Mouse (Mus musculus) lung, adult 2 months (tissue): ENCODE measurements around the gene Adcy4. TPM values are rescaled to one million over a fixed set of nuclear protein-coding genes. Genes with fewer than 3 reads are reported as not detected.

Experiments used
- DNase-seq: peaks from one replicate; pipeline ENCODE4 v3.0.0; 2022
- H3K4me1 ChIP-seq: fragments of 200-500 bp; 2 replicates; pipeline ENCODE4 v1.6.1; 2011; ENCODE audit warnings: low read length; ENCODE audit not compliant: control insufficient read depth, insufficient read depth
- H3K4me3 ChIP-seq: fragments of 200-500 bp; replicated peaks from 2 replicates; pipeline ENCODE3; 2011; ENCODE audit warnings: low read depth, mild to moderate bottlenecking, control low read depth, low read length; ENCODE audit errors: extremely low read depth
- CTCF ChIP-seq: fragments of 200-500 bp; IDR thresholded peaks from 2 replicates; pipeline ENCODE4 v1.5.1; 2011; ENCODE audit warnings: mild to moderate bottlenecking, low read length, control low read depth; ENCODE audit not compliant: insufficient read depth
- POLR2A ChIP-seq: fragments of 200-500 bp; IDR thresholded peaks from 2 replicates; pipeline ENCODE4 v1.6.1; 2011; ENCODE audit warnings: low read depth, mild to moderate bottlenecking, control low read depth, low read length, borderline replicate concordance; ENCODE audit errors: extremely low read depth
- WGBS: fragments of 180-500 bp; shearing (Covaris S2); methylation state at CpG from one replicate; pipeline ENCODE4 v1.1.7; 2018; 5-methylcytosine and 5-hydroxymethylcytosine counted together
- polyA plus RNA-seq: library from polyadenylated mRNA; depleted of rRNA; stranded (reverse); fragments of >200 nt; gene quantifications from 2 replicates; pipeline ENCODE4 v1.2.3, GENCODE M21; 2012

The Adcy4 gene
- polyA plus RNA-seq, 1 experiment = 157 TPM

GRCm38 (mm10) chr14:55735334-55735733 lies 48.6 kb downstream of the Adcy4 start:
- no peaks in the 10 kb centered on the region for H3K4me1 ChIP-seq
- no peak for DNase-seq
- WGBS = 36% methylated on average over 3 of the region's 3 CpGs
- TF ChIP-seq CTCF (no peak), POLR2A (no peak)
- H3K4me3 ChIP-seq = no peak overlapping the region

GRCm38 (mm10) chr14:55734869-55735268 lies 49.0 kb downstream of the Adcy4 start:
- TF ChIP-seq POLR2A = no peak
- no peak for DNase-seq

GRCm38 (mm10) chr14:55733889-55734288 lies 50.0 kb downstream of the Adcy4 start:
- no peaks in the 10 kb centered on the region for H3K4me1 ChIP-seq
- TF ChIP-seq CTCF = no peak
- TF ChIP-seq POLR2A = no peak
- WGBS = 74% methylated on average over 10 of the region's 10 CpGs
- H3K4me3 ChIP-seq = no peak overlapping the region
- no peak for DNase-seq

More at GRCm38 (mm10) chr14:55734869-55735268, 49.0 kb downstream of the Adcy4 start:
- no peaks in the 10 kb centered on the region for H3K4me1 ChIP-seq
- WGBS = 67% methylated on average over 7 of the region's 7 CpGs
- H3K4me3 ChIP-seq = no peak overlapping the region

DNA sequence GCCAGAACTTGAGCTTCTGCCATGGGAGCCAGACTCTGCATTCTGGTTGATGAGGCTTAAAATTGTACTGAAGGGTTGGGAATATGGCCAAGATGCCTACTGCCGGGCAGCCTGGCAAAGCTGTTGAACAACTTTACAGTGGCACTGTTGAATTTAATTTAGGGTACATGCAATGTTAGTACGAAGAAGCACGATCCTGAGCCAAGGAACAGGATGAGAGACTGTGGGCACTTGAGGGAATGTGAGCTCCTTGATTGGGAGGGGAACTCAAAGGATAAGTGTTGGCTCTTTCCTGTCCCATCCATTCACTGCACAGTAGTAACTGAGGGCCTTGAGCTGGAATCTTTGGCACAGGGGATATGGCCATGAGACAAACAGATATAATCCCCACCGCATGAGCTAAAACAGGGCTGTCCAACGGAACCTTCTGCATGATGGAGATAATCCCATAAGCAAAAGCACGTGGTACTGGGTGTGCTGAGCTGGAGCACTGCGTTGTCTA lies 53.3 kb downstream of the Adcy4 start:
- H3K4me1 ChIP-seq = 0 out of 2 replicates have a peak, but pooled peaks cover 5% of the 10 kb centered on the region
- no peak overlapping the region for H3K4me3 ChIP-seq
- DNase-seq = no peak
- TF ChIP-seq POLR2A (no peak), CTCF (no peak)
- WGBS = 68% methylated on average over 7 of the region's 7 CpGs

GRCm38 (mm10) chr14:55730116-55730515 lies 53.8 kb downstream of the Adcy4 start:
- 66% methylated on average over 7 of the region's 7 CpGs for WGBS
- TF ChIP-seq CTCF = no peak
- no peak for TF ChIP-seq POLR2A
- no peak for DNase-seq
- Histone ChIP-seq H3K4me3 (no peak overlapping the region), H3K4me1 (0 out of 2 replicates have a peak, but pooled peaks cover 5% of the 10 kb centered on the region)

DNA sequence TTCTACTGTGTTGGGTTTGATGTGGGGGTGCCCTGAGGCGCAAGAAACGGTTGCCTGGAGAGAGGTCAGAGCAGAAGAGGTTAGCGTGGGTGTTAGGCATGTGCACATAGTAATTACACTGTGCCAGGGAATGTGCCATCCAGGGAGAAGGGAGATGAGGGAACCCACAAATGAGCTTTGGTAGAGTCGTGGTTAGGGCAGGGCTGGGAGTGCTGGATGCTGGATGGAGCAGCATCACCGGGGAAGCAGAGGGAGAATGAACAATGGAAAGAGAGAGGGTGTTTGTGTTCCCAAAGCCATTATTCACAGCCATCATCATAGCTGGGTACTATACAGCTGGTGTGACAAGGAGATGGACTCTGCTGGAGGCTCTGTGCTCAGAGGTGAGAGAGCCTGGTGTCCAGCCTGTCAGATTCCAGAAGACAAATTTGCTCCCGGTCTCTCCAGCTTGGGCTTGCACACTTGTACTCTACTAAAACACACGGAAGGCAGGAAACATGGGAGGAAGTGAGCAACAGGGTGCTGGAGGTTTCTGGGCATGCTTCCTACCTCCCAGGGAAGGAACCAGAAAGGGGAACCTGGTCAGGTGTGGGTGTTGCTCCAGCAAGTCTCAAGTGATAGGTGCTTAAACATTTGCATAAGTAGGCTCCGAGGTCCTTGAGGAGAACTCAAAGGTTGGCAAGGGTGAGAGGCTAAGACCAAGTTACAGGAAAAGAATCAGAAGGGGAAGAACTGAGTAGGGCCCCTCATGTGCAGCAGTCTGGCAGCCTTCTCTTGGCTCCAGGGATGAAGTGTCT lies 55.8 kb downstream of the Adcy4 start:
- TF ChIP-seq POLR2A (no peak), CTCF (no peak)
- Histone ChIP-seq H3K4me3 (no peak overlapping the region), H3K4me1 (peaks cover 9% of the 10 kb centered on the region)
- WGBS = 45% methylated on average over 8 of the region's 8 CpGs
- no peak for DNase-seq

DNA sequence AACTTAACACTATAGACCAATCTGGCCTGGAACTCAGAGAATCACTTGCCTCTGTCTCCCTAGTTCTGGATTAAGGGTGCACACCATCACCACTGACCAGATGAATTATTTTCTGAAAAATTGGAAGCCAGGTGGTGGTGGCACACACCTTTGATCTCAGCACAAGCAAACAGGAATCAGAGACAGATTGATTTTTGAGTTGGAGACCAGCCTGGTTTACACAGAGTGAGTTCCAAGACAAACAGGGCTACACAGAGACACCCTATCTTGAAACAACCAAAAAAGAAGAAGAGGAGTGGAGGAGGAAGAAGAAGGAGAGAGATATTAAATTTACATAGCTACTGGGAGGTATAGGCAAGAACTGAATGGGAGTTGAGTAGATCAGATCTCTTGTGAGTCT lies 57.6 kb downstream of the Adcy4 start:
- TF ChIP-seq POLR2A (no peak), CTCF (no peak)
- Histone ChIP-seq H3K4me1 (peaks cover 9% of the 10 kb centered on the region), H3K4me3 (no peak overlapping the region)
- no peak for DNase-seq

DNA sequence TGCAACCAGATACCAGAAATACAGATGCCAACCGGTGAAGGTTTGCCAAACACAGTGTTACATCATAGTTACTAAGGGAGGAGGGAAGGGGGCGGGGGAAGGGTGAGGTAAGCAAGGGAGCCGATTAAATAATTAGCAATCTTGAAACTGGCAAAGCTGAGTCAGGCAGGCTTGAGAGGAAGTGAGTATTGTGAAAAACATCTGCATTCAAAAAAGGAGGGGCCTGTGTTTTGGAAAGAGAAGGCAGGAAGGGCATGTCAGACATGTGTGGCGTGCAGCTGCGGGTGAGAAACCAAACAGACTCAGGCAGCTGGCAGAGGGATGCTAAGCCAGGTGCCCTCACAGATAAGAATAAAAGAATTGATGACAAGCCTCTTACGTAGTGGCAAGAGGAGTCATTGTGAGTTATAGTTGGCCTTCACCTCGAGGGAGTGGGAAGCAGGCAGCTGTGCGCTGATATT lies 59.5 kb downstream of the Adcy4 start:
- Histone ChIP-seq H3K4me1 (peaks cover 9% of the 10 kb centered on the region), H3K4me3 (no peak overlapping the region)
- WGBS = 16% methylated on average over 8 of the region's 8 CpGs
- no peak for TF ChIP-seq POLR2A
- DNase-seq = no peak

- no peak for TF ChIP-seq POLR2A
- TF ChIP-seq CTCF = no peak
- peaks cover 7% of the 10 kb centered on the region for H3K4me1 ChIP-seq
- WGBS = 88% methylated on average over 7 of the region's 7 CpGs
- no peak for DNase-seq
- no peak overlapping the region for H3K4me3 ChIP-seq
Observed at GRCm38 (mm10) chr14:55723433-55723832, 60.5 kb downstream of the Adcy4 start.

DNA sequence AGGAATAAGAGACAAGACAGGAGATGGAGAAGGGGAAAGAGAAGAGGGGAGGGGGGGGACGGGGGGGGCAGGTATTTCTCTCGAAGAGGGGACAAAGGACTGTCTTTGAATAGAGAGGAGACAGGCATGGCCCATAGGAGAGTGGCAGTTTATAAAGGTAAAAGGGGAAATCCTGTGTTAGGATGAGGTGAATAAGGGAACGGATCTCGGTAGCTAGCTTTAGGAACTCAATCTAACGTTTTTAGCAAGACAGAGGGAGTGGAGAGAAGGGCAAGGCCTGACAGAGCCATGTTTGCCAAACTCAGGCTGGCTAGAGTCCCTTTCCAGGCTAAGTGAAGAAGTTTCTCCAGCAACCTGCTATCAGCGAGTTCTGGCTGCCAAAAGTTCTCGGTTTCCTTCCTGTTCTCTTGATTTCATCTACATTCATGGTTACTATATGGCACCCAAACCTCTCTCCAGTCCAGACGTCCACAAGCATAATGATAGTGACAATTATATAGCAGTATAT lies 61.4 kb downstream of the Adcy4 start:
- no peak for DNase-seq
- Histone ChIP-seq H3K4me3 (no peak overlapping the region), H3K4me1 (peaks cover 4% of the 10 kb centered on the region)
- TF ChIP-seq POLR2A = no peak
- TF ChIP-seq CTCF = no peak
- WGBS = 30% methylated on average over 8 of the region's 8 CpGs
